Mouse (Mus musculus): ENCODE results near the gene Gcgr. TPM values are rescaled to one million over a fixed set of nuclear protein-coding genes. Genes with fewer than 3 reads are reported as not detected.

Gene Gcgr
- polyA plus RNA-seq, 1 experiment from 2014 or later = 3.5 TPM

DNA sequence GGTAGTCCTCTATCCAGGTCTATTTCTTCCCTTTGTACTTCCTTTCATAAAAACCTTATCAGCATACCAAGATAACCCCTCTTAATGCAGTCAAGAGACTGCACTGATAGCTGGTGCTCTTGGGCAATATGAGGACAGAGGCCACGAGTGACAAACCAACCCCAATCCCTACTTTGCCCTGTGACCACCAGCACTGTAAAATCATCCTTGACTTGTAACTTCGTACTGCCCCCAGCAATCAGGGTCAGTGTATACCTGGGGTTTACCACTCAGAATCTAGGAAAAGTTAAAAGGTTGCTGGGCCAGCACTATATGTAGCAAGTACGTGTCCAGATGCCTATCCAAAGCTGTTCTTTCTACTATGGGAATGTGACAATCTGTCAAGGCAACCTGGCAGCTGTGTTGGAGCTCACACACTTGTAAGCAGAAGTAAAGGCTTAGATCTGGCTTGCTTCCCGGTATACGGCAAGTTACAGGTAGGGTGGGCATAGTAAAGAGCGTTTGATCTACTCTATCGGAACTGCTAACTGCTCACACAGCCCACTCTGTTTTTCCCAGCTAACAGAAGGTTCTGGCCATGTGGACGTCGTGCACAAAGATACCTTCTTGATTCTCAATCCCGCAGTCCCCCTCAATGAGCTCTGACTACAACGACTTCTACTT, 41.4 kb downstream of the Gcgr start:
- DNase-seq (ENCODE audit: low spot score) (no peak), ATAC-seq (ENCODE audit: low FRiP score, low TSS enrichment) (no peak)
- Histone ChIP-seq H3K4me3 (ENCODE audit: low read depth, low read length) (peak overlapping the region; percentile 98), H3K36me3 (ENCODE audit: control insufficient read depth, insufficient read depth, low read length) (peaks cover 19% of the 10 kb centered on the region), H3K9me3 (ENCODE audit: control insufficient read depth, low read length) (no peaks in the 10 kb centered on the region), H3K27ac (replicated peaks) (peak overlapping the region; percentile 96), H3K9ac (ENCODE audit: low read length) (peak overlapping the region; percentile 96), H3K4me1 (replicated peaks; ENCODE audit: control insufficient read depth, insufficient read depth) (peaks cover 4% of the 10 kb centered on the region; the same call in 1 of the 2 replicates), H3K27me3 (ENCODE audit: control insufficient read depth, insufficient read depth, low read length) (no peaks in the 10 kb centered on the region), H3K4me2 (replicated peaks; ENCODE audit: low read depth) (peak overlapping the region; percentile 80)
- 4% methylated on average over 11 of the region's 11 CpGs for WGBS
- TF ChIP-seq EP300 (optimal IDR thresholded peaks at IDR 0.05) (no peak), CTCF (IDR thresholded peaks at IDR 0.05; ENCODE audit: low read depth) (no peak)

- Histone ChIP-seq H3K4me2 (replicated peaks; ENCODE audit: low read depth) (peak overlapping the region; percentile 80), H3K9ac (ENCODE audit: low read length) (peak overlapping the region; percentile 96), H3K4me3 (ENCODE audit: low read depth, low read length) (peak overlapping the region; percentile 98), H3K9me3 (ENCODE audit: control insufficient read depth, low read length) (no peaks in the 10 kb centered on the region), H3K27me3 (ENCODE audit: control insufficient read depth, insufficient read depth, low read length) (no peaks in the 10 kb centered on the region), H3K27ac (replicated peaks) (peak overlapping the region; percentile 96), H3K4me1 (replicated peaks; ENCODE audit: control insufficient read depth, insufficient read depth) (peaks cover 4% of the 10 kb centered on the region; the same call in 1 of the 2 replicates), H3K36me3 (ENCODE audit: control insufficient read depth, insufficient read depth, low read length) (peaks cover 15% of the 10 kb centered on the region)
- WGBS = under 1% methylated on average over 13 of the region's 24 CpGs
- ATAC-seq (ENCODE audit: low FRiP score, low TSS enrichment) (peak; percentile 23), DNase-seq (ENCODE audit: low spot score) (no peak)
- TF ChIP-seq EP300 (optimal IDR thresholded peaks at IDR 0.05) (no peak), CTCF (IDR thresholded peaks at IDR 0.05; ENCODE audit: low read depth) (peak; percentile 15; the same call in 1 of the 2 replicates)
Measured at GRCm38 (mm10) chr11:120572417-120572751, 41.9 kb downstream of the Gcgr start.

DNA sequence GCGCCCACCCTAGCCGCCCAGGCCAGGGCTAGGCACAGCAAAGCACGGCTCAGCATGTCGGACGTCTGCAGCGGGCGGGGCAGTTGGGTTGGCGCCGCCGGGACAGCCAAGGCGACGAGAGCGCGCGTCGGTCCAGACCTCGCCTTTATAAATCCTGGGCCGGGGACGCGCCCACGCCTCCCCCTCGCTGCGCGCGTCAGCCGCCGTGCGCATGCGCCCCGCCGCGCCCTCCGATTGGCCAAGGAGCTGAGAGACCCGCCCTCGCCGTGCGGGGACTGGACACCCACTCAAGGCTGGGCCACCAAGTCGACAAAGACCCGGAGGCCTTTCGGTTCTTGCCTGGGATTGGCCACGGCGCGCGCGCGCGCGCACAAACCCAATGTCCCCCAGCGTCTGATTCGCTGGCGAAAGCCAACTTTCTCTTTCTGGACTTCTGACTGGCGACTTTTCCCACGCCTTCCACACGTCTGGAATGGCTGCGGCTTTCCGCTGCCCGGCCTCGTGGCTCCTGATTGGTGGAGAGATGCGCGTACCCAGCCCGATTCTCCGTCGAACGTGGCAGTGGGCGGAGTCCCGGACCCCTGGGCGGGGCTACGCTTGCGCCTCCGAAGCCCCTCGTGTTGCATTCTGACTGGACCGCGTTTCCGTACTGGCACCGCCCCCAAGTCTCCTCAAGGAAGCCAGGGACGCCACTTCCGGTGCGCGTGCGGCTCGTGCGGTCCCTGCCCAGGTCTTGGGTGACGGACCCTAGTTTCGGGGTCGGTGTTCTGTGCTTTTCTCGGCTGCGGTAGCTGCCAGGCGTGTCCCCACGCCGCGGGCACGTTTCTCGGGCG, 42.5 kb downstream of the Gcgr start, which contains the start of gene P4hb:
TSS of gene P4hb (minus strand) at position 502 of the 833 bp plus-strand sequence.
- peak within 1 kb of the TSS; percentile 96 for H3K9ac ChIP-seq (ENCODE audit: low read length)
- peaks cover 4% of the 10 kb centered on the region; the same call in 1 of the 2 replicates for H3K4me1 ChIP-seq (replicated peaks; ENCODE audit: control insufficient read depth, insufficient read depth)
- H3K27me3 ChIP-seq (ENCODE audit: control insufficient read depth, insufficient read depth, low read length) = no peaks in the 10 kb centered on the region
- peak within 1 kb of the TSS; percentile 96 for H3K27ac ChIP-seq (replicated peaks)
- H3K4me2 ChIP-seq (replicated peaks; ENCODE audit: low read depth) = peak within 1 kb of the TSS; percentile 80
- WGBS = under 1% methylated on average over 90 of the region's 94 CpGs
- ATAC-seq (ENCODE audit: low FRiP score, low TSS enrichment) = peak; percentile 96
- H3K36me3 ChIP-seq (ENCODE audit: control insufficient read depth, insufficient read depth, low read length) = peaks cover 13% of the 10 kb centered on the region
- DNase-seq (ENCODE audit: low spot score) = peak; percentile 100
- no peak for TF ChIP-seq EP300 (optimal IDR thresholded peaks at IDR 0.05)
- TF ChIP-seq CTCF (IDR thresholded peaks at IDR 0.05; ENCODE audit: low read depth) = no peak
- no peaks in the 10 kb centered on the region for H3K9me3 ChIP-seq (ENCODE audit: control insufficient read depth, low read length)
- peak within 1 kb of the TSS; percentile 98 for H3K4me3 ChIP-seq (ENCODE audit: low read depth, low read length)

- peak overlapping the region; percentile 79 for H3K4me2 ChIP-seq (replicated peaks; ENCODE audit: low read depth)
- peak overlapping the region; percentile 98 for H3K4me3 ChIP-seq (ENCODE audit: low read depth, low read length)
- under 1% methylated on average over 23 of the region's 23 CpGs for WGBS
- no peak for DNase-seq (ENCODE audit: low spot score)
- no peaks in the 10 kb centered on the region for H3K9me3 ChIP-seq (ENCODE audit: control insufficient read depth, low read length)
- peak overlapping the region; percentile 96 for H3K27ac ChIP-seq (replicated peaks)
- H3K27me3 ChIP-seq (ENCODE audit: control insufficient read depth, insufficient read depth, low read length) = no peaks in the 10 kb centered on the region
- H3K36me3 ChIP-seq (ENCODE audit: control insufficient read depth, insufficient read depth, low read length) = peaks cover 13% of the 10 kb centered on the region
- peak overlapping the region; percentile 81 for H3K9ac ChIP-seq (ENCODE audit: low read length)
- peak; percentile 5; the same call in 1 of the 2 replicates for ATAC-seq (ENCODE audit: low FRiP score, low TSS enrichment)
- TF ChIP-seq EP300 (optimal IDR thresholded peaks at IDR 0.05) (no peak), CTCF (IDR thresholded peaks at IDR 0.05; ENCODE audit: low read depth) (no peak)
- peaks cover 4% of the 10 kb centered on the region; the same call in 1 of the 2 replicates for H3K4me1 ChIP-seq (replicated peaks; ENCODE audit: control insufficient read depth, insufficient read depth)
Measured at GRCm38 (mm10) chr11:120573585-120574277, 43.2 kb downstream of the Gcgr start.

DNA sequence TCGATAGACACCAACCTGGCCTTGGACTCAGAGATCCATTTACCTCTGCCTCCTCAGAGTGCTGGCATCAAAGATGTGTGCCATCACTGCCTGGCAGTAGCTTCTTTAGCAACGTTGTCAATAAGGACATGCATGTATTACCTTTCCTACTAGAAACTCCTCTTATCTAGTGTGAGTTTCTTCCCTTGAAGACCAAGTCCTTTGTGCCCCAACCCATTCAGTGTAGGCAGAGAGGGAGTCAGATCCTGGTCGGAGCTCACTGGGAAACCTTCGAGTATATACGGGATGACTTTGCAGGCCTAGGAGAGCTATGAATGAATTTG, 43.7 kb downstream of the Gcgr start:
- Histone ChIP-seq H3K27ac (replicated peaks) (peak overlapping the region; percentile 45; the same call in 1 of the 2 replicates), H3K9ac (ENCODE audit: low read length) (peak overlapping the region; percentile 41; the same call in 1 of the 2 replicates), H3K4me1 (replicated peaks; ENCODE audit: control insufficient read depth, insufficient read depth) (peaks cover 4% of the 10 kb centered on the region; the same call in 1 of the 2 replicates), H3K27me3 (ENCODE audit: control insufficient read depth, insufficient read depth, low read length) (no peaks in the 10 kb centered on the region), H3K4me2 (replicated peaks; ENCODE audit: low read depth) (peak overlapping the region; percentile 79), H3K9me3 (ENCODE audit: control insufficient read depth, low read length) (no peaks in the 10 kb centered on the region), H3K4me3 (ENCODE audit: low read depth, low read length) (peak overlapping the region; percentile 98), H3K36me3 (ENCODE audit: control insufficient read depth, insufficient read depth, low read length) (peaks cover 17% of the 10 kb centered on the region)
- 26% methylated on average over 5 of the region's 5 CpGs for WGBS
- TF ChIP-seq CTCF (IDR thresholded peaks at IDR 0.05; ENCODE audit: low read depth) = no peak
- no peak for TF ChIP-seq EP300 (optimal IDR thresholded peaks at IDR 0.05)
- no peak for DNase-seq (ENCODE audit: low spot score)
- no peak for ATAC-seq (ENCODE audit: low FRiP score, low TSS enrichment)
